Mouse (Mus musculus) erythroblast, embryonic 14.5 days (primary cell): ENCODE measurements around the gene Strap. TPM values are rescaled to one million over a fixed set of nuclear protein-coding genes. Genes with fewer than 3 reads are reported as not detected.
"Not testable (repeated sequence)": the region's sequence is repeated elsewhere in the genome, so short reads cannot be mapped to it uniquely, and the experiment has no call there.

Experiments
- H3K27me3 ChIP-seq: 2 replicates; pipeline ENCODE4 v1.6.1; 2012; ENCODE audit warnings: inconsistent platforms; ENCODE audit not compliant: control insufficient read depth
- H3K36me3 ChIP-seq: 2 replicates; pipeline ENCODE4 v1.6.1; 2012; ENCODE audit warnings: mild to moderate bottlenecking, inconsistent platforms; ENCODE audit not compliant: control insufficient read depth
- H3K4me1 ChIP-seq: 2 replicates; pipeline ENCODE4 v1.6.1; 2012; ENCODE audit warnings: inconsistent platforms; ENCODE audit not compliant: control insufficient read depth
- H3K4me3 ChIP-seq: replicated peaks from 2 replicates; pipeline ENCODE3; 2012; ENCODE audit warnings: moderate library complexity, mild to moderate bottlenecking, inconsistent platforms
- H3K9me3 ChIP-seq: 2 replicates; pipeline ENCODE4 v1.6.1; 2012; ENCODE audit warnings: low read length, inconsistent platforms, mixed read lengths; ENCODE audit not compliant: control insufficient read depth
- GATA1 ChIP-seq: IDR thresholded peaks from 2 replicates; pipeline ENCODE4 v1.6.1; 2012; ENCODE audit warnings: low read length, inconsistent platforms, mixed read lengths
- TAL1 ChIP-seq: IDR thresholded peaks from 3 replicates; pipeline ENCODE4 v1.6.1; 2012; ENCODE audit warnings: low read length, inconsistent platforms, mixed read lengths
- polyA plus RNA-seq: library from polyadenylated mRNA; stranded (reverse); fragments of >175 nt; gene quantifications from 2 replicates; pipeline ENCODE4 v1.2.3, GENCODE M21; 2012

Strap gene
- polyA plus RNA-seq, 1 experiment: 1.6 TPM

- no peaks in the 10 kb centered on the region for H3K9me3 ChIP-seq
- no peaks in the 10 kb centered on the region for H3K27me3 ChIP-seq
- no peaks in the 10 kb centered on the region for H3K36me3 ChIP-seq
- TF ChIP-seq TAL1 (no peak), GATA1 (no peak)
- H3K4me1 ChIP-seq: no peaks in the 10 kb centered on the region
- H3K4me3 ChIP-seq: no peak overlapping the region
These were observed 32.7 kb upstream of the Strap start for GRCm38 (mm10) chr6:137702186-137702585.

DNA sequence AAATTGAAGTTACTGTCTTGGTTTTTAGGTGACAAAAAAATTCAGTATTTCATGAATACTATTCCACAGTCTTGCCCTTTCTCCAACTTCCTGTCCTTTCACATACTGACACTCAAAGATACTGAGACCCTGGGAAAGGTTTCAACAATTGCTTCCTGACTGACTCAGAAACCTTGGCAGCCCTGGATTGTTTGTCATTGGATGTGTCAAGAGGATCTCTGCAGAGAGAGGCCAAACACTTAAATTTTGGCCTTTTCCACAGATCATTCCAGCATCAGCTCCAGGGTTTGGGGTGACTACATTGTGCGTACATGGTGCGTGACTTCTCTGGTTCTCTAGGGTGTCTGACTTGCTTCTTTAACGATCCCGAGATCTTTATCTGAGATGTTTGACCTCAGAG, 32.0 kb upstream of the Strap start:
- TF ChIP-seq GATA1 (no peak), TAL1 (no peak)
- Histone ChIP-seq H3K4me3 (no peak overlapping the region), H3K9me3 (no peaks in the 10 kb centered on the region), H3K27me3 (peaks cover 2% of the 10 kb centered on the region; the same call in 1 of the 2 replicates), H3K36me3 (no peaks in the 10 kb centered on the region), H3K4me1 (no peaks in the 10 kb centered on the region)

- no peak for TF ChIP-seq GATA1
- TF ChIP-seq TAL1: no peak
These were observed 31.4 kb upstream of the Strap start for GRCm38 (mm10) chr6:137703431-137703830.

DNA sequence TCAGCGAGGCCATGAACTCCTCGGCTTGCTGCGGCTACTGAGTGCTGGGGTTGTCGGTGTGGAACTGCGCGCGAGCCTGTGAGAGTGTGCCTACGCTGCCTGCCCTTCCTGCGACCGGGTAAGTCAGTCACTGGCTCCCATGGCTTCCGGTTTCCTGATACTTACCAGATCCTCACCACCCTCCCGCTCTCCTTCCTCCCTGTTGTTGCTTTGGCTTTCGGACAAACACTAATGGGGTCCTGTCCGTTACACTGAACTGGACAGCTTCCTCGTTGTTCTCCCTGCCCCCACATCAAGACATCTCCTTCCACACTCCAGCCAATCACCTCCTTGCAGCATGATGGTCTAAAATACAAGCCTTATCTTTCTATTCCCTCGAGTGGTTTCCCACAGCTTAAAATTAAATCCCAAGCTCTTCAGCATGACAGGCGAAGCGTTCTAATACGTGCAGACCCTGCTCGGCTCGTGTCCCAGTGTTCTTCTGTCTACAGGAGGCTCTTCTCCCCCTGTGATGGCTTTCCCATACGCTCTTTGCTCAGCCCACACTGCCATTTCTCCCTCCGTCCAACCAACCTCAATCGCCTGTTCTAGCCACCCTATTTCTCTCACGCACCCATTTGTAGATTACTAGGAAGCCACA, 30.5 kb upstream of the Strap start:
- Histone ChIP-seq H3K9me3 (no peaks in the 10 kb centered on the region), H3K4me1 (no peaks in the 10 kb centered on the region), H3K36me3 (no peaks in the 10 kb centered on the region), H3K27me3 (peaks cover 2% of the 10 kb centered on the region; the same call in 1 of the 2 replicates), H3K4me3 (no peak overlapping the region)
- TF ChIP-seq GATA1: no peak

More at GRCm38 (mm10) chr6:137703431-137703830, 31.4 kb upstream of the Strap start:
- H3K4me1 ChIP-seq: no peaks in the 10 kb centered on the region
- H3K27me3 ChIP-seq: peaks cover 2% of the 10 kb centered on the region; the same call in 1 of the 2 replicates
- H3K36me3 ChIP-seq: no peaks in the 10 kb centered on the region
- no peaks in the 10 kb centered on the region for H3K9me3 ChIP-seq
- no peak overlapping the region for H3K4me3 ChIP-seq

DNA sequence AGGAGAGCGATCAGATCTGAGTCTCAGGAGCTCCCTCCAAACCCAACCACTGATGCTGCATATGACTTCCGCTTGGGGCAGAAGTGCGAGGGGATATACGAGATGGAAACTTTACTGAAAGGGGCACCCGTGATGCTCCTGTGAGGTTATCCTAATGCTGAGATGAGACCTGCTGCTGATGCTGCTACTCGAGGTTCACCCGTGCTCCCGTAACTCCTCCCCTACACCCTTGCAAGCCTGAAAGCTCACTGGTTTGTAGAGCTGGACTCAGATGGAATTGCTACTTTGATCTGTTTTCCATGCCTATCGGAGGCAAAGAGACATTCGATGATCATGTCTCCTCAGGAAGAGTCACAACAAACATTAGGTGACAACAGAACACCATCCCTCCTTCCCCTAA, 28.7 kb upstream of the Strap start:
- no peaks in the 10 kb centered on the region for H3K36me3 ChIP-seq
- H3K9me3 ChIP-seq: no peaks in the 10 kb centered on the region
- no peaks in the 10 kb centered on the region for H3K4me1 ChIP-seq
- H3K4me3 ChIP-seq: no peak overlapping the region
- peaks cover 2% of the 10 kb centered on the region; the same call in 1 of the 2 replicates for H3K27me3 ChIP-seq
- TF ChIP-seq TAL1 (no peak), GATA1 (no peak)

GRCm38 (mm10) chr6:137708726-137709405, 26.0 kb upstream of the Strap start:
- not testable (repeated sequence) for H3K4me1 ChIP-seq, H3K36me3 ChIP-seq, H3K27me3 ChIP-seq, H3K9me3 ChIP-seq, H3K4me3 ChIP-seq

DNA sequence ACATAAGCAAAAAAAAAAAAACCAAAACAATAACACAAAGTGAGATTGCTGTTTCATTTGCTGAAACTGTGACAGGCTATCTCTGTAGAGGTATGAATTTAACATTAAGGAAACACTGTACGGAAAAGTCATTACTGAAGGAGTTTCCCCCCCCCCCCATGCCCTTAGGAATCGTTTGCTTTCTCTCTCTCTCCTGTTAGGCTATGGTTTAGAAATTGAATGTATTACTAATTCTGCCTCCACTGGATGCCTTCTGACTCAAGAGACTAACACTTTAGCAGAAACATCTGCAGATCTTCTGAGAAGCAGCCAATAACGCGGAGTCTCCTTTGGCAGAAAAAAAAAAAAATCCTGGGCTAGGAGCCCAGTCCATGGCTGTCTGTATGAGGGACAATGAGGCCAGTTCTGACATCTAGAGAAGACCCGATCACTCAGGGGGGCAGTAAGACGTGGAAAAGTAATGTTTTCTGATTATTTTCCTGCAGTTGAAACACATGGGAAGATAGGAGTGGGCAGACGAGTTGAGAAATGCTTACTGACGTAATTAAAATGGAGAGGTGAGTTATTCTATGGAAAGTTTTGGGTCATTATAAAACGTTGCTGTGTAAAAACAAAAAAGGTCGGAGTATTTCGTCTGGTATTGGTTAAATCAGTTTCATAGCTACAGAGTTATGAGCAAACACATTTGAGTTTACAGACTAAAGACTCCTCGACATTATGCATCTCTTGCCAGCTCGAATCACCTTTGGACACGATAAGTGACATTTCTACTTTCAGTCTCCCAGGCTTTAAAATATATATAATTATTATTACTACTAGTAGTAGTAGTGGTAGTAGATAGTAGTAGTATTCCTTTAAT, 24.5 kb upstream of the Strap start:
- Histone ChIP-seq H3K9me3 (no peaks in the 10 kb centered on the region), H3K4me1 (no peaks in the 10 kb centered on the region), H3K4me3 (no peak overlapping the region), H3K36me3 (no peaks in the 10 kb centered on the region), H3K27me3 (peaks cover 2% of the 10 kb centered on the region; the same call in 1 of the 2 replicates)
- TF ChIP-seq TAL1 (no peak), GATA1 (no peak)

GRCm38 (mm10) chr6:137712654-137713309, 22.1 kb upstream of the Strap start:
- Histone ChIP-seq H3K4me3 (no peak overlapping the region), H3K27me3 (no peaks in the 10 kb centered on the region; the same call in 1 of the 2 replicates), H3K4me1 (no peaks in the 10 kb centered on the region), H3K36me3 (no peaks in the 10 kb centered on the region), H3K9me3 (no peaks in the 10 kb centered on the region)
- TF ChIP-seq GATA1 (no peak), TAL1 (no peak)

- Histone ChIP-seq H3K27me3 (no peaks in the 10 kb centered on the region), H3K4me1 (no peaks in the 10 kb centered on the region), H3K4me3 (no peak overlapping the region), H3K36me3 (no peaks in the 10 kb centered on the region), H3K9me3 (no peaks in the 10 kb centered on the region)
- TF ChIP-seq GATA1: no peak
- no peak for TF ChIP-seq TAL1
These were observed 21.6 kb upstream of the Strap start for GRCm38 (mm10) chr6:137713310-137713664.
